Mouse (Mus musculus): ENCODE measurements around the gene Ctsk. TPM values are rescaled to one million over a fixed set of nuclear protein-coding genes. Genes with fewer than 3 reads are reported as not detected.

Ctsk gene
- total and polyA plus RNA-seq, 2 experiments from 2014 or later, result 3.6 to 7.7 TPM

GRCm38 (mm10) chr3:95550176-95550575 is 51.1 kb downstream of the Ctsk start:
- no peak for TF ChIP-seq CTCF (IDR thresholded peaks at IDR 0.05)
- Histone ChIP-seq H3K36me3 (ENCODE audit: insufficient read depth, low read length) (no peaks in the 10 kb centered on the region), H3K27me3 (ENCODE audit: insufficient read depth, low read length) (no peaks in the 10 kb centered on the region), H3K27ac (ENCODE audit: low read depth, low read length) (no peak overlapping the region), H3K4me3 (ENCODE audit: low read depth, low read length) (no peak overlapping the region), H3K9ac (replicated peaks; ENCODE audit: low read length, poor library complexity, severe bottlenecking) (no peak overlapping the region), H3K9me3 (ENCODE audit: low read length) (no peaks in the 10 kb centered on the region), H3K4me2 (ENCODE audit: low read depth, low read length, poor library complexity, severe bottlenecking) (no peak overlapping the region), H3K4me1 (ENCODE audit: insufficient read depth, low read length) (no peaks in the 10 kb centered on the region)
- WGBS, result 54% methylated on average over 1 of the region's 1 CpGs
- ATAC-seq (ENCODE audit: low FRiP score), result no peak
- DNase-seq (ENCODE audit: low spot score), result no peak

- DNase-seq (ENCODE audit: low spot score) (no peak), ATAC-seq (ENCODE audit: low FRiP score) (no peak)
- H3K27ac ChIP-seq (ENCODE audit: low read depth, low read length), result no peak overlapping the region
- H3K4me3 ChIP-seq (ENCODE audit: low read depth, low read length), result no peak overlapping the region
- TF ChIP-seq CTCF (IDR thresholded peaks at IDR 0.05), result no peak
- H3K4me1 ChIP-seq (ENCODE audit: insufficient read depth, low read length), result no peaks in the 10 kb centered on the region
- H3K9ac ChIP-seq (replicated peaks; ENCODE audit: low read length, poor library complexity, severe bottlenecking), result no peak overlapping the region
- no peaks in the 10 kb centered on the region for H3K9me3 ChIP-seq (ENCODE audit: low read length)
- WGBS, result 66% methylated on average over 3 of the region's 3 CpGs
- H3K36me3 ChIP-seq (ENCODE audit: insufficient read depth, low read length), result no peaks in the 10 kb centered on the region
- H3K27me3 ChIP-seq (ENCODE audit: insufficient read depth, low read length), result no peaks in the 10 kb centered on the region
- no peak overlapping the region for H3K4me2 ChIP-seq (ENCODE audit: low read depth, low read length, poor library complexity, severe bottlenecking)
Observed at GRCm38 (mm10) chr3:95553986-95554385, 54.9 kb downstream of the Ctsk start.

Other genes starting within 250 kb of the Ctsk start
- not detected in 2 replicates for gene Bnipl, start 248.1 kb upstream of the Ctsk start, total RNA-seq (2014; rRNA removed)
- gene Bnipl, start 248.1 kb upstream of the Ctsk start, polyA plus RNA-seq (2015; fragmentation: Nextera tagmentation; extraction: Ambion mirVana), result not detected in 2 replicates
- gene Mindy1, start 217.9 kb upstream of the Ctsk start, total RNA-seq (2014; rRNA removed), result 36.5 and 37.1 TPM in 2 replicates
- gene Mindy1, start 217.9 kb upstream of the Ctsk start, polyA plus RNA-seq (2015; fragmentation: Nextera tagmentation; extraction: Ambion mirVana), result 34.8 and 36.5 TPM in 2 replicates
- gene Prune1, start 217.2 kb upstream of the Ctsk start, total RNA-seq (2014; rRNA removed), result 78.9 and 93.8 TPM in 2 replicates
- gene Prune1, start 217.2 kb upstream of the Ctsk start, polyA plus RNA-seq (2015; fragmentation: Nextera tagmentation; extraction: Ambion mirVana), result 77.3 and 84.0 TPM in 2 replicates
- 0.27 TPM in 1 of 2 replicates, not detected in the other for gene Anxa9, start 192.1 kb upstream of the Ctsk start, total RNA-seq (2014; rRNA removed)
- 0.32 TPM in 2 replicates for gene Anxa9, start 192.1 kb upstream of the Ctsk start, polyA plus RNA-seq (2015; fragmentation: Nextera tagmentation; extraction: Ambion mirVana)
- gene Cers2, start 184.5 kb upstream of the Ctsk start, total RNA-seq (2014; rRNA removed), result 58.5 and 62.7 TPM in 2 replicates
- gene Cers2, start 184.5 kb upstream of the Ctsk start, polyA plus RNA-seq (2015; fragmentation: Nextera tagmentation; extraction: Ambion mirVana), result 82.5 and 83.9 TPM in 2 replicates
- gene Setdb1, start 142.1 kb upstream of the Ctsk start, total RNA-seq (2014; rRNA removed), result 44.4 and 46.2 TPM in 2 replicates
- gene Setdb1, start 142.1 kb upstream of the Ctsk start, polyA plus RNA-seq (2015; fragmentation: Nextera tagmentation; extraction: Ambion mirVana), result 27.4 and 28.4 TPM in 2 replicates
- gene 4930558C23Rik, start 96.4 kb upstream of the Ctsk start, total RNA-seq (2014; rRNA removed), result not detected in 2 replicates
- gene 4930558C23Rik, start 96.4 kb upstream of the Ctsk start, polyA plus RNA-seq (2015; fragmentation: Nextera tagmentation; extraction: Ambion mirVana), result not detected in 2 replicates
- gene Arnt, start 64.9 kb upstream of the Ctsk start, total RNA-seq (2014; rRNA removed), result 12.4 and 25.7 TPM in 2 replicates
- gene Arnt, start 64.9 kb upstream of the Ctsk start, polyA plus RNA-seq (2015; fragmentation: Nextera tagmentation; extraction: Ambion mirVana), result 6.9 and 8.7 TPM in 2 replicates
- gene Ctss, start 27.5 kb downstream of the Ctsk start, total RNA-seq (2014; rRNA removed), result 18.8 and 19.2 TPM in 2 replicates
- 19.6 and 20.0 TPM in 2 replicates for gene Ctss, start 27.5 kb downstream of the Ctsk start, polyA plus RNA-seq (2015; fragmentation: Nextera tagmentation; extraction: Ambion mirVana)
- gene Hormad1, start 60.4 kb downstream of the Ctsk start, total RNA-seq (2014; rRNA removed), result not detected in 2 replicates
- not detected in 2 replicates for gene Hormad1, start 60.4 kb downstream of the Ctsk start, polyA plus RNA-seq (2015; fragmentation: Nextera tagmentation; extraction: Ambion mirVana)
- 19.1 and 22.2 TPM in 2 replicates for gene Golph3l, start 89.7 kb downstream of the Ctsk start, total RNA-seq (2014; rRNA removed)
- 18.8 and 19.8 TPM in 2 replicates for gene Golph3l, start 89.7 kb downstream of the Ctsk start, polyA plus RNA-seq (2015; fragmentation: Nextera tagmentation; extraction: Ambion mirVana)
- gene Ensa, start 125.7 kb downstream of the Ctsk start, total RNA-seq (2014; rRNA removed), result 100 and 124 TPM in 2 replicates
- 167 and 169 TPM in 2 replicates for gene Ensa, start 125.7 kb downstream of the Ctsk start, polyA plus RNA-seq (2015; fragmentation: Nextera tagmentation; extraction: Ambion mirVana)
- 105 and 136 TPM in 2 replicates for gene Mcl1, start 159.5 kb downstream of the Ctsk start, total RNA-seq (2014; rRNA removed)
- gene Mcl1, start 159.5 kb downstream of the Ctsk start, polyA plus RNA-seq (2015; fragmentation: Nextera tagmentation; extraction: Ambion mirVana), result 35.8 and 42.8 TPM in 2 replicates
- 1.3 and 1.4 TPM in 2 replicates for gene Adamtsl4, start 188.7 kb downstream of the Ctsk start, total RNA-seq (2014; rRNA removed)
- gene Adamtsl4, start 188.7 kb downstream of the Ctsk start, polyA plus RNA-seq (2015; fragmentation: Nextera tagmentation; extraction: Ambion mirVana), result 1.0 and 1.4 TPM in 2 replicates
- 6.2 and 9.9 TPM in 2 replicates for gene Ecm1, start 240.3 kb downstream of the Ctsk start, total RNA-seq (2014; rRNA removed)
- 9.7 and 10.8 TPM in 2 replicates for gene Ecm1, start 240.3 kb downstream of the Ctsk start, polyA plus RNA-seq (2015; fragmentation: Nextera tagmentation; extraction: Ambion mirVana)

Measured in midbrain, postnatal 0 days (tissue).